Mouse (Mus musculus): Measurements from ENCODE around the gene Gmppb. TPM values are rescaled to one million over a fixed set of nuclear protein-coding genes. Genes with fewer than 3 reads are reported as not detected.

Gene Gmppb
- polyA plus RNA-seq, 1 experiment from 2014 or later: 25.6 TPM

- Histone ChIP-seq H3K4me1 (replicated peaks; ENCODE audit: control insufficient read depth, insufficient read depth, low read length) (peaks cover 17% of the 10 kb centered on the region), H3K4me2 (ENCODE audit: low read depth, low read length) (no peak overlapping the region), H3K9ac (ENCODE audit: low read length) (no peak overlapping the region), H3K9me3 (ENCODE audit: control insufficient read depth, low read length) (no peaks in the 10 kb centered on the region), H3K27ac (ENCODE audit: low read length) (no peak overlapping the region), H3K36me3 (ENCODE audit: control insufficient read depth, insufficient read depth, low read length) (peaks cover 14% of the 10 kb centered on the region), H3K27me3 (ENCODE audit: control insufficient read depth, insufficient read depth, low read depth, low read length) (no peaks in the 10 kb centered on the region), H3K4me3 (ENCODE audit: low read length) (no peak overlapping the region)
- WGBS: 56% methylated on average over 1 of the region's 1 CpGs
- no peak for ATAC-seq (ENCODE audit: low read depth)
These were observed 6.0 kb downstream of the Gmppb start for GRCm38 (mm10) chr9:108055061-108055460.

GRCm38 (mm10) chr9:108055661-108056237, 6.7 kb downstream of the Gmppb start:
- H3K4me2 ChIP-seq (ENCODE audit: low read depth, low read length): no peak overlapping the region
- no peaks in the 10 kb centered on the region for H3K9me3 ChIP-seq (ENCODE audit: control insufficient read depth, low read length)
- peaks cover 16% of the 10 kb centered on the region for H3K4me1 ChIP-seq (replicated peaks; ENCODE audit: control insufficient read depth, insufficient read depth, low read length)
- no peak for ATAC-seq (ENCODE audit: low read depth)
- no peak overlapping the region for H3K4me3 ChIP-seq (ENCODE audit: low read length)
- H3K27me3 ChIP-seq (ENCODE audit: control insufficient read depth, insufficient read depth, low read depth, low read length): no peaks in the 10 kb centered on the region
- peaks cover 14% of the 10 kb centered on the region for H3K36me3 ChIP-seq (ENCODE audit: control insufficient read depth, insufficient read depth, low read length)
- WGBS: 84% methylated on average over 6 of the region's 6 CpGs
- no peak overlapping the region for H3K27ac ChIP-seq (ENCODE audit: low read length)
- H3K9ac ChIP-seq (ENCODE audit: low read length): no peak overlapping the region

- H3K4me2 ChIP-seq (ENCODE audit: low read depth, low read length): no peak overlapping the region
- no peak overlapping the region for H3K27ac ChIP-seq (ENCODE audit: low read length)
- no peak overlapping the region for H3K9ac ChIP-seq (ENCODE audit: low read length)
- peaks cover 16% of the 10 kb centered on the region for H3K4me1 ChIP-seq (replicated peaks; ENCODE audit: control insufficient read depth, insufficient read depth, low read length)
- no peak overlapping the region for H3K4me3 ChIP-seq (ENCODE audit: low read length)
- H3K36me3 ChIP-seq (ENCODE audit: control insufficient read depth, insufficient read depth, low read length): peaks cover 12% of the 10 kb centered on the region
- H3K9me3 ChIP-seq (ENCODE audit: control insufficient read depth, low read length): no peaks in the 10 kb centered on the region
- 78% methylated on average over 28 of the region's 28 CpGs for whole genome bisulfite sequencing
- ATAC-seq (ENCODE audit: low read depth): no peak
- no peaks in the 10 kb centered on the region for H3K27me3 ChIP-seq (ENCODE audit: control insufficient read depth, insufficient read depth, low read depth, low read length)
These were observed 7.6 kb downstream of the Gmppb start for GRCm38 (mm10) chr9:108056361-108057261.

- Histone ChIP-seq H3K36me3 (ENCODE audit: control insufficient read depth, insufficient read depth, low read length) (peaks cover 12% of the 10 kb centered on the region), H3K4me2 (ENCODE audit: low read depth, low read length) (no peak overlapping the region), H3K27ac (ENCODE audit: low read length) (no peak overlapping the region), H3K9me3 (ENCODE audit: control insufficient read depth, low read length) (no peaks in the 10 kb centered on the region), H3K9ac (ENCODE audit: low read length) (no peak overlapping the region), H3K27me3 (ENCODE audit: control insufficient read depth, insufficient read depth, low read depth, low read length) (no peaks in the 10 kb centered on the region), H3K4me3 (ENCODE audit: low read length) (no peak overlapping the region), H3K4me1 (replicated peaks; ENCODE audit: control insufficient read depth, insufficient read depth, low read length) (peaks cover 16% of the 10 kb centered on the region)
- ATAC-seq (ENCODE audit: low read depth): no peak
- WGBS: 89% methylated on average over 5 of the region's 5 CpGs
These were observed 8.2 kb downstream of the Gmppb start for GRCm38 (mm10) chr9:108057262-108057562.

- no peak overlapping the region for H3K4me2 ChIP-seq (ENCODE audit: low read depth, low read length)
- H3K9me3 ChIP-seq (ENCODE audit: control insufficient read depth, low read length): no peaks in the 10 kb centered on the region
- no peak for ATAC-seq (ENCODE audit: low read depth)
- H3K36me3 ChIP-seq (ENCODE audit: control insufficient read depth, insufficient read depth, low read length): peaks cover 12% of the 10 kb centered on the region
- WGBS: 95% methylated on average over 9 of the region's 9 CpGs
- no peak overlapping the region for H3K4me3 ChIP-seq (ENCODE audit: low read length)
- H3K27me3 ChIP-seq (ENCODE audit: control insufficient read depth, insufficient read depth, low read depth, low read length): no peaks in the 10 kb centered on the region
- peaks cover 7% of the 10 kb centered on the region for H3K4me1 ChIP-seq (replicated peaks; ENCODE audit: control insufficient read depth, insufficient read depth, low read length)
- no peak overlapping the region for H3K27ac ChIP-seq (ENCODE audit: low read length)
- H3K9ac ChIP-seq (ENCODE audit: low read length): no peak overlapping the region
These were observed 9.2 kb downstream of the Gmppb start for GRCm38 (mm10) chr9:108058291-108058690.

- no peak overlapping the region for H3K9ac ChIP-seq (ENCODE audit: low read length)
- no peaks in the 10 kb centered on the region for H3K9me3 ChIP-seq (ENCODE audit: control insufficient read depth, low read length)
- H3K27ac ChIP-seq (ENCODE audit: low read length): no peak overlapping the region
- peaks cover 2% of the 10 kb centered on the region; the same call in 1 of the 2 replicates for H3K36me3 ChIP-seq (ENCODE audit: control insufficient read depth, insufficient read depth, low read length)
- no peak for ATAC-seq (ENCODE audit: low read depth)
- H3K27me3 ChIP-seq (ENCODE audit: control insufficient read depth, insufficient read depth, low read depth, low read length): no peaks in the 10 kb centered on the region
- no peak overlapping the region for H3K4me2 ChIP-seq (ENCODE audit: low read depth, low read length)
- no peaks in the 10 kb centered on the region for H3K4me1 ChIP-seq (replicated peaks; ENCODE audit: control insufficient read depth, insufficient read depth, low read length)
- 88% methylated on average over 3 of the region's 3 CpGs for WGBS
- H3K4me3 ChIP-seq (ENCODE audit: low read length): no peak overlapping the region
These were observed 13.1 kb downstream of the Gmppb start for GRCm38 (mm10) chr9:108062142-108062541.

GRCm38 (mm10) chr9:108063361-108063760, 14.3 kb downstream of the Gmppb start:
- Histone ChIP-seq H3K27ac (ENCODE audit: low read length) (no peak overlapping the region), H3K4me1 (replicated peaks; ENCODE audit: control insufficient read depth, insufficient read depth, low read length) (no peaks in the 10 kb centered on the region), H3K9ac (ENCODE audit: low read length) (no peak overlapping the region), H3K4me2 (ENCODE audit: low read depth, low read length) (no peak overlapping the region), H3K27me3 (ENCODE audit: control insufficient read depth, insufficient read depth, low read depth, low read length) (no peaks in the 10 kb centered on the region), H3K9me3 (ENCODE audit: control insufficient read depth, low read length) (no peaks in the 10 kb centered on the region), H3K4me3 (ENCODE audit: low read length) (no peak overlapping the region), H3K36me3 (ENCODE audit: control insufficient read depth, insufficient read depth, low read length) (peaks cover 2% of the 10 kb centered on the region; the same call in 1 of the 2 replicates)
- WGBS: 87% methylated on average over 12 of the region's 12 CpGs
- ATAC-seq (ENCODE audit: low read depth): no peak

DNA sequence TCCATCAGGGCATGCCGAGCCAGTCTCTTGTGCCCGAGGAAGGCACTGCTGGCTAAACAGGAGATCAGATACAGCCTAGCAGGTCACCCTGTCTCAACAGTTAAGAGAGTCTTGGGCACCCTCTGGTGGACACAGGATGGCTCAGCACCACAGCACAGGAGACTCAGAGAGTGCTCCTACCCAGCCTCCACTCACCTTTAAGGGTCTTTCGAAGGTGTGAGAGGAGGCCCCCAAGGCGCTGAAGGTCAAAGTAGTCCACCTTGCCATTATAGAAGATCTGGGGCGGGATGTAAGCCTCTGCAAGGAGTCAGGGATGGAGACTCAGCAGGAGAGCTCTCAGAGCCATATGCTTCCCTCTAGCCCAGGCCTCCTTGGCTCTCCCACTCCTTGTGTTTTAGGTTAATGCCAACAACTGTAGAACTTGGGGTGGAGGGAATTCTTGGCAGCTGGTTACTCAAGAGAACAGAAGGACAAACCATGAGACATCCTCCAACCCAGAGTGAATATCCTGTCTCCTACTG, 16.5 kb downstream of the Gmppb start:
- WGBS: 41% methylated on average over 5 of the region's 5 CpGs
- no peak overlapping the region for H3K4me3 ChIP-seq (ENCODE audit: low read length)
- no peak overlapping the region for H3K27ac ChIP-seq (ENCODE audit: low read length)
- H3K4me2 ChIP-seq (ENCODE audit: low read depth, low read length): no peak overlapping the region
- no peaks in the 10 kb centered on the region for H3K27me3 ChIP-seq (ENCODE audit: control insufficient read depth, insufficient read depth, low read depth, low read length)
- 0 out of 2 replicates have a peak, but pooled peaks have one; percentile 35 for ATAC-seq (ENCODE audit: low read depth)
- no peaks in the 10 kb centered on the region for H3K9me3 ChIP-seq (ENCODE audit: control insufficient read depth, low read length)
- no peak overlapping the region for H3K9ac ChIP-seq (ENCODE audit: low read length)
- no peaks in the 10 kb centered on the region for H3K4me1 ChIP-seq (replicated peaks; ENCODE audit: control insufficient read depth, insufficient read depth, low read length)
- peaks cover 2% of the 10 kb centered on the region; the same call in 1 of the 2 replicates for H3K36me3 ChIP-seq (ENCODE audit: control insufficient read depth, insufficient read depth, low read length)

DNA sequence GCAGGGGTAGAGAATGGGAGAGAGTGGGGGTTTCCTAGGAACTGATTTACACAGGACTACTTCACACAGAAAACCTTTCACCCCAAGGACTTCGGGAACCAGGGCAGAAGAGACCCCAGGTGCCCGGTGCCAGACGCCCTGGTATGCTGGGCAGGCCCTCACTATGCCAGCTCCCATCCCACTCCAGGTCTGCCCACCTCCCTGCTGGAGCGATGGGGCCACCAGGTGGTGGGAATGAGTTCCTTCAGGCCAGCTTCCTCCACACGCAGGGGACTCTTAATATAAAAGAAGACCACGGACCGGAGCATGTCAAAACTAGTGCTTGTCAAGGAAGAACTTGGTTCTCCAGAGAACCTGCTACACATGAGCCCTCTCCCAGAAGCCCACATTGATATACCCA, 18.2 kb downstream of the Gmppb start:
- Histone ChIP-seq H3K27me3 (ENCODE audit: control insufficient read depth, insufficient read depth, low read depth, low read length) (no peaks in the 10 kb centered on the region), H3K27ac (ENCODE audit: low read length) (no peak overlapping the region), H3K4me1 (replicated peaks; ENCODE audit: control insufficient read depth, insufficient read depth, low read length) (no peaks in the 10 kb centered on the region), H3K4me2 (ENCODE audit: low read depth, low read length) (no peak overlapping the region), H3K4me3 (ENCODE audit: low read length) (no peak overlapping the region), H3K9ac (ENCODE audit: low read length) (no peak overlapping the region), H3K36me3 (ENCODE audit: control insufficient read depth, insufficient read depth, low read length) (peaks cover 5% of the 10 kb centered on the region), H3K9me3 (ENCODE audit: control insufficient read depth, low read length) (no peaks in the 10 kb centered on the region)
- 77% methylated on average over 7 of the region's 7 CpGs for WGBS
- ATAC-seq (ENCODE audit: low read depth): no peak
